Mouse (Mus musculus) heart, adult 9 months (tissue): ENCODE measurements around the gene Nfia.
A peak's percentile ranks its signal among the peaks of the same experiment; 100 is the strongest.

Experiments used
- DNase-seq, 2 experiments: peaks; one replicate each; pipeline ENCODE4 v3.0.0; 2022; ENCODE audit warnings: low spot score in 2 of 2

Gene Nfia

GRCm38 (mm10) chr4:97868307-97868937 lies 95.9 kb downstream of the Nfia start:
- DNase-seq, result peak; percentile 74 to 78

GRCm38 (mm10) chr4:97868938-97869440 lies 96.5 kb downstream of the Nfia start:
- peak; percentile 95 to 97 for DNase-seq

GRCm38 (mm10) chr4:97869451-97869850 lies 96.9 kb downstream of the Nfia start:
- no peak for DNase-seq

- peak in 1 of 2 experiments; percentile 39 for DNase-seq
Measured at GRCm38 (mm10) chr4:97871770-97872439, 99.4 kb downstream of the Nfia start.

GRCm38 (mm10) chr4:97874916-97875315 lies 102.4 kb downstream of the Nfia start:
- no peak for DNase-seq

- DNase-seq, result no peak
Measured at GRCm38 (mm10) chr4:97875901-97876300, 103.4 kb downstream of the Nfia start.

GRCm38 (mm10) chr4:97879696-97880095 lies 107.2 kb downstream of the Nfia start:
- no peak for DNase-seq

GRCm38 (mm10) chr4:97880120-97881055 lies 107.9 kb downstream of the Nfia start:
- DNase-seq, result no peak

GRCm38 (mm10) chr4:97885574-97885973 lies 113.0 kb downstream of the Nfia start:
- DNase-seq, result no peak

GRCm38 (mm10) chr4:97886220-97886619 lies 113.7 kb downstream of the Nfia start:
- no peak for DNase-seq

- DNase-seq, result no peak
Measured at GRCm38 (mm10) chr4:97887228-97887627, 114.7 kb downstream of the Nfia start.

- no peak for DNase-seq
Measured at GRCm38 (mm10) chr4:97891063-97891462, 118.5 kb downstream of the Nfia start.

- DNase-seq, result no peak
Measured at GRCm38 (mm10) chr4:97891611-97892010, 119.1 kb downstream of the Nfia start.

- no peak for DNase-seq
Measured at GRCm38 (mm10) chr4:97893915-97894884, 121.7 kb downstream of the Nfia start.

GRCm38 (mm10) chr4:97895940-97896339 lies 123.4 kb downstream of the Nfia start:
- DNase-seq, result no peak

GRCm38 (mm10) chr4:97900256-97900944 lies 127.9 kb downstream of the Nfia start:
- no peak for DNase-seq

GRCm38 (mm10) chr4:97905826-97906225 lies 133.3 kb downstream of the Nfia start:
- no peak for DNase-seq

GRCm38 (mm10) chr4:97908576-97909147 lies 136.1 kb downstream of the Nfia start:
- DNase-seq, result peak; percentile 64 to 79

GRCm38 (mm10) chr4:97910115-97910776 lies 137.7 kb downstream of the Nfia start:
- no peak for DNase-seq
